Mouse (Mus musculus): ENCODE results near the gene Irak1bp1.

The Irak1bp1 gene

GRCm38 (mm10) chr9:82877078-82877477 lies 47.7 kb downstream of the Irak1bp1 start:
- in situ Hi-C loops (cut with MboI, MseI) = loop anchor here (10.0 kb wide), 1 partner anchor 968 kb away; no protein-coding TSS in a partner anchor

GRCm38 (mm10) chr9:82884177-82884576 lies 54.8 kb downstream of the Irak1bp1 start:
- in situ Hi-C loops (cut with MboI, MseI) = no loop called here

- in situ Hi-C loops (cut with MboI, MseI) = no loop called here
These were observed 59.3 kb downstream of the Irak1bp1 start for GRCm38 (mm10) chr9:82888645-82889044.

All from T-helper 1 cell (primary cell).